Comparison of ENCODE assay signal across 8 mouse cellular contexts in genomic region chr11:121353326-121354090, GRCm38 (mm10). TPM values are rescaled to one million over a fixed set of nuclear protein-coding genes. Genes with fewer than 3 reads are reported as not detected.
DNase-seq lines count a peak whose midpoint lies in the region; ATAC-seq and TF ChIP-seq lines count a peak whose summit lies in the region.

No protein-coding gene starts in this region.

- H3K4me3 ChIP-seq in bone marrow, adult 2 months (replicated peaks; ENCODE audit: control insufficient read depth, low read depth, low read length) = peak overlapping the region; percentile 93
- peak overlapping the region; percentile 99 for H3K4me3 ChIP-seq in forebrain, embryonic 10.5 days
- H3K4me3 ChIP-seq in hindbrain, embryonic 15.5 days = peak overlapping the region; percentile 98
- peak overlapping the region; percentile 74 for H3K4me3 ChIP-seq in limb, embryonic 12.5 days (replicated peaks)
- H3K4me3 ChIP-seq in midbrain, embryonic 11.5 days (ENCODE audit: low read depth, low read length) = peak overlapping the region; percentile 100

- H3K4me1 ChIP-seq in bone marrow, adult 2 months (ENCODE audit: control insufficient read depth, insufficient read depth, low read length) = no peaks in the 10 kb centered on the region; the same call in 1 of the 2 replicates
- peaks cover 24% of the 10 kb centered on the region for H3K4me1 ChIP-seq in forebrain, embryonic 10.5 days
- H3K4me1 ChIP-seq in hindbrain, embryonic 15.5 days (replicated peaks) = peaks cover 21% of the 10 kb centered on the region
- peaks cover 20% of the 10 kb centered on the region for H3K4me1 ChIP-seq in limb, embryonic 12.5 days (replicated peaks)
- H3K4me1 ChIP-seq in midbrain, embryonic 11.5 days (ENCODE audit: control insufficient read depth, insufficient read depth, low read length) = peaks cover 16% of the 10 kb centered on the region

- peak overlapping the region; percentile 95 for H3K9ac ChIP-seq in hindbrain, embryonic 15.5 days
- H3K9ac ChIP-seq in limb, embryonic 12.5 days (replicated peaks) = peak overlapping the region; percentile 82
- peak overlapping the region; percentile 88 for H3K9ac ChIP-seq in midbrain, embryonic 11.5 days (ENCODE audit: low read length)

- no peak for DNase-seq in frontal cortex, postnatal 25 days (ENCODE audit: low spot score in 2 of 2)
- DNase-seq in forebrain, embryonic 10.5 days (ENCODE audit: extremely low spot score, low spot score) = peak; percentile 29
- peak; percentile 86 for DNase-seq in midbrain, embryonic 11.5 days (ENCODE audit: low spot score, missing footprints)
- DNase-seq in splenic B cell, adult 2 months (ENCODE audit: low read depth, low spot score) = peak; percentile 57

- peaks cover 31% of the 10 kb centered on the region for H3K36me3 ChIP-seq in forebrain, embryonic 10.5 days (replicated peaks)
- no peaks in the 10 kb centered on the region; the same call in 1 of the 2 replicates for H3K36me3 ChIP-seq in hindbrain, embryonic 15.5 days
- peaks cover 18% of the 10 kb centered on the region for H3K36me3 ChIP-seq in limb, embryonic 12.5 days
- no peaks in the 10 kb centered on the region for H3K36me3 ChIP-seq in midbrain, embryonic 11.5 days (ENCODE audit: control insufficient read depth, insufficient read depth, low read length)
- H3K36me3 ChIP-seq in splenic B cell, adult 2 months (ENCODE audit: control insufficient read depth, insufficient read depth, low read length, poor library complexity, severe bottlenecking) = no peaks in the 10 kb centered on the region

- peak overlapping the region; percentile 98 for H3K27ac ChIP-seq in bone marrow, adult 2 months (ENCODE audit: control insufficient read depth, insufficient read depth, low read depth, low read length, poor library complexity)
- peak overlapping the region; percentile 92 for H3K27ac ChIP-seq in forebrain, embryonic 10.5 days
- H3K27ac ChIP-seq in hindbrain, embryonic 15.5 days (replicated peaks) = peak overlapping the region; percentile 93
- H3K27ac ChIP-seq in limb, embryonic 12.5 days = peak overlapping the region; percentile 80
- peak overlapping the region; percentile 47; the same call in 1 of the 2 replicates for H3K27ac ChIP-seq in midbrain, embryonic 11.5 days (ENCODE audit: low read depth, low read length)

- no peaks in the 10 kb centered on the region for H3K27me3 ChIP-seq in forebrain, embryonic 10.5 days (ENCODE audit: poor library complexity, severe bottlenecking)
- no peaks in the 10 kb centered on the region for H3K27me3 ChIP-seq in hindbrain, embryonic 15.5 days
- H3K27me3 ChIP-seq in limb, embryonic 12.5 days = no peaks in the 10 kb centered on the region
- no peaks in the 10 kb centered on the region for H3K27me3 ChIP-seq in midbrain, embryonic 11.5 days (ENCODE audit: control insufficient read depth, insufficient read depth, low read length)
- no peaks in the 10 kb centered on the region for H3K27me3 ChIP-seq in splenic B cell, adult 2 months (ENCODE audit: control insufficient read depth, insufficient read depth, low read length, poor library complexity, severe bottlenecking)

- ATAC-seq in frontal cortex, adult (ENCODE audit: low TSS enrichment) = peak; percentile 20
- no peak for ATAC-seq in hindbrain, embryonic 15.5 days (ENCODE audit: low FRiP score, low read depth)
- peak; percentile 17; the same call in 1 of the 2 replicates for ATAC-seq in limb, embryonic 12.5 days (ENCODE audit: insufficient number of reproducible peaks, insufficient read depth, low FRiP score, low TSS enrichment, low read depth)
- ATAC-seq in midbrain, embryonic 11.5 days (ENCODE audit: low FRiP score) = no peak; the same call in 1 of the 2 replicates

- H3K9me3 ChIP-seq in forebrain, embryonic 10.5 days = no peaks in the 10 kb centered on the region
- H3K9me3 ChIP-seq in hindbrain, embryonic 15.5 days = no peaks in the 10 kb centered on the region
- no peaks in the 10 kb centered on the region for H3K9me3 ChIP-seq in limb, embryonic 12.5 days
- no peaks in the 10 kb centered on the region for H3K9me3 ChIP-seq in midbrain, embryonic 11.5 days (ENCODE audit: control insufficient read depth, low read length)

- no peak for TF ChIP-seq CTCF in bone marrow, adult 2 months (IDR thresholded peaks at IDR 0.05; ENCODE audit: control insufficient read depth, insufficient read depth, low read length)

- TF ChIP-seq POLR2A in bone marrow, adult 2 months (IDR thresholded peaks at IDR 0.05; ENCODE audit: borderline replicate concordance, control insufficient read depth, low read depth, low read length) = no peak

- WGBS in bone marrow, adult 2 months = 1% methylated on average over 41 of the region's 41 CpGs
- WGBS in forebrain, embryonic 10.5 days = 4% methylated on average over 40 of the region's 41 CpGs
- 4% methylated on average over 40 of the region's 41 CpGs for WGBS in hindbrain, embryonic 15.5 days
- WGBS in limb, embryonic 12.5 days = 4% methylated on average over 39 of the region's 41 CpGs
- WGBS in midbrain, embryonic 11.5 days = 3% methylated on average over 41 of the region's 41 CpGs

- H3K4me2 ChIP-seq in hindbrain, embryonic 15.5 days = peak overlapping the region; percentile 62
- peak overlapping the region; percentile 92 for H3K4me2 ChIP-seq in limb, embryonic 12.5 days
- peak overlapping the region; percentile 87 for H3K4me2 ChIP-seq in midbrain, embryonic 11.5 days

RNA-seq across cellular contexts. Expression of gene Wdr45b, which starts 0.7 kb away (rescaled TPM):
- polyA plus RNA-seq in bone marrow, adult 2 months (2011; ENCODE audit: insufficient read depth, insufficient read length, low replicate concordance, missing spikeins) = 12.5 and 24.0 TPM in 2 replicates
- polyA plus RNA-seq in forebrain, embryonic 10.5 days (2016; fragmentation: Nextera tagmentation; extraction: Ambion mirVana) = 98.6 and 102 TPM in 2 replicates
- 83.0 and 85.1 TPM in 2 replicates for polyA plus RNA-seq in hindbrain, embryonic 15.5 days (2015; fragmentation: Nextera tagmentation; extraction: Ambion mirVana)
- polyA plus RNA-seq in limb, embryonic 12.5 days (2016; fragmentation: Nextera tagmentation; extraction: Ambion mirVana) = 98.9 and 99.6 TPM in 2 replicates
- polyA plus RNA-seq in midbrain, embryonic 11.5 days (2014; fragmentation: Nextera tagmentation; extraction: Ambion mirVana) = 94.4 and 99.2 TPM in 2 replicates

RNA-seq across cellular contexts. Expression of gene Rab40b, which starts 34.5 kb away (rescaled TPM):
- not detected in 2 replicates for polyA plus RNA-seq in bone marrow, adult 2 months (2011; ENCODE audit: insufficient read depth, insufficient read length, low replicate concordance, missing spikeins)
- 0.77 and 1.0 TPM in 2 replicates for polyA plus RNA-seq in forebrain, embryonic 10.5 days (2016; fragmentation: Nextera tagmentation; extraction: Ambion mirVana)
- polyA plus RNA-seq in hindbrain, embryonic 15.5 days (2015; fragmentation: Nextera tagmentation; extraction: Ambion mirVana) = 11.4 and 12.1 TPM in 2 replicates
- polyA plus RNA-seq in limb, embryonic 12.5 days (2016; fragmentation: Nextera tagmentation; extraction: Ambion mirVana) = 5.5 and 6.0 TPM in 2 replicates
- polyA plus RNA-seq in midbrain, embryonic 11.5 days (2014; fragmentation: Nextera tagmentation; extraction: Ambion mirVana) = 3.3 and 3.8 TPM in 2 replicates

Comparison
In these comparisons a context has a peak if more than half of its experiments do, and no peak if none do; other contexts are left out.
1. ATAC-seq: peak in frontal cortex, adult (single experiment) and limb, embryonic 12.5 days (single experiment); none in hindbrain, embryonic 15.5 days (single experiment) and midbrain, embryonic 11.5 days (single experiment).
2. DNase-seq: peak in forebrain, embryonic 10.5 days (single experiment), midbrain, embryonic 11.5 days (single experiment) and splenic B cell, adult 2 months (single experiment); none in frontal cortex, postnatal 25 days (0 of 2).
3. H3K27ac ChIP-seq: peak in every context shown above with its lines; median percentile 98 in bone marrow, adult 2 months; 93 in hindbrain, embryonic 15.5 days; 92 in forebrain, embryonic 10.5 days; 80 in limb, embryonic 12.5 days; 47 in midbrain, embryonic 11.5 days.
4. Peak in every context shown above with its lines, with median percentiles within 50 percentile points of each other: H3K4me3 ChIP-seq, H3K4me2 ChIP-seq and H3K9ac ChIP-seq.